Mouse (Mus musculus): ENCODE data around the gene Gm11563. TPM values are rescaled to one million over a fixed set of nuclear protein-coding genes. Genes with fewer than 3 reads are reported as not detected.

The Gm11563 gene
- polyA plus RNA-seq (2017; shearing (Covaris generic)) = not detected

DNA sequence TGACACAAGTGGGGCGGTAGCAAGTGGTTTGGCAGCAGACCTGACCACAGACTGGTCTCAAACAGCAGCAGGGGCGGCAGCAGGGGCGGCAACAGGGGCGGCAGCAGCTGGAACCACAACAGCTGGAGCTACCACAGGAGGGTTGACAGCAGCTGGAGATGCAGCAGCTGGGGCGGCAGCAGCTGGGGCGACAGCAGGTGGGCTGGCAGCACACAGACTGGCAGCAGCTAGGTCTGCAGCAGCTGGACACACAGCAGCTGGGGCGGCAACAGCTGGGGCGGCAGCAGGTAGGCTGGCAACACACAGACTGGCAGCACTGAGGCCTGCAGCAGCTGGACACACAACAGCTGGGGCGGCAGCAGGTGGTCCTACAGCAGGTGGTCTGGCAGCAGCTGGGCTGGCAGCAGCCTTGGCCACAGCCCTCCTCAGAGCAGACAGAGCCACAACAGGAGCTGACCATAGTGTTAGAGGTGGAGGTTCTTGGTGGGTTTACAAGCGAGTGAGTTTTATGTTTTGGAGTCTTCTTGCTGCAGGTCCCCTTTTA is at the start of gene Gm11563:
Gene Gm11563, minus strand, starts transcription at position 494 of the 544 bp plus-strand sequence.

GRCm38 (mm10) chr11:99690463-99690862 is 31.7 kb upstream of the Gm11563 start, which contains the start of gene Gm14190:
Gene Gm14190 (minus strand): TSS chr11:99690740.

DNA sequence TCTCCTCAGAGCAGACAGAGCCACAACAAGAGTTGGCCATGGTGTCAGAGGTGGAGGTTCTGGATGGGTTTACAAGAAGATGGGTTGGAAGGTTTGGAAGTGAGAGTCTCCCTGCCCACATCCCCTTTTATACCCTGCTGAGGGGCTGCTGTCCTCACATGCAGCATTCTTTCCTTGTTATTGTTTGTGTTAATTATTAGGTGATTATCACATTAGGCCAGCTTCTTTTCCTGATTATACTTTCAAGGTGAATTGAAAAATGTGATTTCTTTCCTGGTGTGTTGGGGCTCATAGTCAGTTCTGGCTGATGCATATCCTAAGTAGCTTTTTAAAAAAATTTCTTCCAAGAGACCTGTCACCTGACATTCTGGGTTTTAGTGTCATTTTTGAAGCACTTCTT is 7.1 kb upstream of the Gm11563 start, which contains the start of gene Krtap4-6:
Gene Krtap4-6, minus strand, starts transcription at position 101 of the 400 bp plus-strand sequence.

DNA sequence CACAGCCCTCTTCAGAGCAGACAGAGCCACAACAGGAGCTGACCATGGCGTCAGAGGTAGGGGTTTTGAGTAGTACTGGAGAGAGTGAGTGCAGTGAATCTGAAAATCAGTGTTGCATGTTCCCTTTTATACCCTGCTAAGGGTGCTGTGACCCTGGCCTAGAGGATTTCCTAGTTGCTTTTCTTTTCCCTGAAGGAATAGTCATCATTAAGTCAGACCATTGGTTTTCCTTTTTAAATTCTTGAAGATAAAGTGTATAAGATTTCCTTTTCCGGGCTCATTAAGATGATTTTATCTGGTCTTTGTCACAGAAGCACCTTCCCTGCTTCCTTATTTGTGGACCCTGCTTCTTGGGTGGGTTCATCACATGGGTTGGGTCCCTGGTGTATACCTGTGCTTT is 8.6 kb downstream of the Gm11563 start, which contains the start of gene Gm11555:
Gene Gm11555, minus strand, starts transcription at position 101 of the 400 bp plus-strand sequence.

GRCm38 (mm10) chr11:99643635-99644139 is 15.1 kb downstream of the Gm11563 start, which contains the start of gene Krtap4-7:
Gene Krtap4-7 (minus strand): TSS chr11:99644089.

DNA sequence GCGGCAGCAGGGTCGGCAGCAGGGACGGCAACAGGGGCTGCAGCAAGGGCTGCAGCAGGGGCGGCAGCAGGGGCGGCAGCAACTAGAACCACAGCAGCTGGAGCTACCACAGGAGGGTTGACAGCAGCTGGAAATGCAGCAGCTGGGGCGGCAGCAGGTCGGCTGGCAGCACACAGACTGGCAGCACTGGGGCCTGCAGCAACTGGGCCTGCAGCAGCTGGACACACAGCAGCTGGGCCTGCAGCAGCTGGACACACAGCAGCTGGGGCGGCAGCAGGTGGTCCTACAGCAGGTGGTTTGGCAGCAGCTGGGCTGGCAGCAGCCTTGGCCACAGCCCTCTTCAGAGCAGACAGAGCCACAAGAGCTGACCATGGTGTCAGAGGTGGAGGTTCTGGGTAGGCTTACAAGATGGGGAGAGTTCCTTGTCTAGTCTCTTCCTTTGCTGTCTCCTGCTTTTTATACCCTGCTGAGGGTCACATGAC is 24.1 kb downstream of the Gm11563 start, which contains the start of gene Krtap4-2:
Gene Krtap4-2, minus strand, starts transcription at position 432 of the 482 bp plus-strand sequence.

DNA sequence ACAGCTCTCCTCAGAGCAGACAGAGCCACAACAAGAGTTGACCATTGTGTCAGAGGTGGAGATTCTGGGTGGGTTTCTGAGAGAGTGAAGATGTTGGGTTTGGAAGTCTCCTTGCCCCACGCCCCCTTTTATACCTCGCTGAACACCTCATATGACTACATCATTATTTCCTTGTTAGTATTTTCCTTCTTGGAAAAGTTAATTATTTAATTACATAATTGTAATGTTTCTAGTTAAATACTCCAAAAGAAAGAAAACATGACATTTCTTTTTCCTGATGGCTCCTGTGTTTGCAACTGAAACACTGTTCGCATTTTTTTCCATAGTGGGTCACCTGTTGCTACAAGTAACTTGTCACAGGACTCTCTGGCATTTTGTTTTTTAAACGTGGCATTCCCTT is 30.6 kb downstream of the Gm11563 start, which contains the start of gene Krtap4-1:
Gene Krtap4-1, minus strand, starts transcription at position 101 of the 400 bp plus-strand sequence.

GRCm38 (mm10) chr11:99620335-99620734 is 38.4 kb downstream of the Gm11563 start, which contains the start of gene Gm11562:
Gene Gm11562 (minus strand): TSS chr11:99620435.

GRCm38 (mm10) chr11:99614796-99615363 is 43.9 kb downstream of the Gm11563 start, which contains the start of gene Krtap2-4:
Gene Krtap2-4 (minus strand): TSS chr11:99614846.

GRCm38 (mm10) chr11:99610089-99610488 is 48.7 kb downstream of the Gm11563 start, which contains the start of gene Gm11937:
Gene Gm11937 (minus strand): TSS chr11:99610189.

Other genes starting within 250 kb of the Gm11563 start
- gene Krt12, start 236.7 kb downstream of the Gm11563 start, polyA plus RNA-seq (2017; shearing (Covaris generic)) = 0.26 TPM
- not detected for gene Krt20, start 220.8 kb downstream of the Gm11563 start, polyA plus RNA-seq (2017; shearing (Covaris generic))
- not detected for gene Krt23, start 165.8 kb downstream of the Gm11563 start, polyA plus RNA-seq (2017; shearing (Covaris generic))
- gene Krt39, start 137.6 kb downstream of the Gm11563 start, polyA plus RNA-seq (2017; shearing (Covaris generic)) = not detected
- gene Krt40, start 115.8 kb downstream of the Gm11563 start, polyA plus RNA-seq (2017; shearing (Covaris generic)) = not detected
- gene Krtap3-3, start 108.1 kb downstream of the Gm11563 start, polyA plus RNA-seq (2017; shearing (Covaris generic)) = not detected
- gene Krtap3-2, start 102.1 kb downstream of the Gm11563 start, polyA plus RNA-seq (2017; shearing (Covaris generic)) = not detected
- gene Gm11939, start 99.5 kb downstream of the Gm11563 start, polyA plus RNA-seq (2017; shearing (Covaris generic)) = not detected
- not detected for gene Krtap3-1, start 92.3 kb downstream of the Gm11563 start, polyA plus RNA-seq (2017; shearing (Covaris generic))
- not detected for gene Krtap1-5, start 77.9 kb downstream of the Gm11563 start, polyA plus RNA-seq (2017; shearing (Covaris generic))
- not detected for gene Krtap1-4, start 75.3 kb downstream of the Gm11563 start, polyA plus RNA-seq (2017; shearing (Covaris generic))
- gene Krtap1-3, start 67.6 kb downstream of the Gm11563 start, polyA plus RNA-seq (2017; shearing (Covaris generic)) = not detected
- gene Krtap9-3, start 60.9 kb downstream of the Gm11563 start, polyA plus RNA-seq (2017; shearing (Covaris generic)) = not detected
- not detected for gene Gm11938, start 55.7 kb downstream of the Gm11563 start, polyA plus RNA-seq (2017; shearing (Covaris generic))
- gene Gm11937, start 48.8 kb downstream of the Gm11563 start, polyA plus RNA-seq (2017; shearing (Covaris generic)) = not detected
- gene Krtap2-4, start 44.1 kb downstream of the Gm11563 start, polyA plus RNA-seq (2017; shearing (Covaris generic)) = not detected
- gene Gm11562, start 38.5 kb downstream of the Gm11563 start, polyA plus RNA-seq (2017; shearing (Covaris generic)) = not detected
- not detected for gene Krtap4-1, start 30.7 kb downstream of the Gm11563 start, polyA plus RNA-seq (2017; shearing (Covaris generic))
- gene Krtap4-2, start 23.9 kb downstream of the Gm11563 start, polyA plus RNA-seq (2017; shearing (Covaris generic)) = not detected
- not detected for gene Krtap4-7, start 14.9 kb downstream of the Gm11563 start, polyA plus RNA-seq (2017; shearing (Covaris generic))
- not detected for gene Gm11555, start 8.7 kb downstream of the Gm11563 start, polyA plus RNA-seq (2017; shearing (Covaris generic))
- not detected for gene Krtap4-6, start 7.0 kb upstream of the Gm11563 start, polyA plus RNA-seq (2017; shearing (Covaris generic))
- gene Gm14190, start 31.8 kb upstream of the Gm11563 start, polyA plus RNA-seq (2017; shearing (Covaris generic)) = not detected
- gene Gm14180, start 75.3 kb upstream of the Gm11563 start, polyA plus RNA-seq (2017; shearing (Covaris generic)) = not detected
- gene Gm11595, start 114.0 kb upstream of the Gm11563 start, polyA plus RNA-seq (2017; shearing (Covaris generic)) = not detected
- not detected for gene Krtap4-8, start 121.7 kb upstream of the Gm11563 start, polyA plus RNA-seq (2017; shearing (Covaris generic))
- not detected for gene Krtap4-9, start 126.2 kb upstream of the Gm11563 start, polyA plus RNA-seq (2017; shearing (Covaris generic))
- not detected for gene Gm11596, start 134.5 kb upstream of the Gm11563 start, polyA plus RNA-seq (2017; shearing (Covaris generic))
- not detected for gene Gm11569, start 140.0 kb upstream of the Gm11563 start, polyA plus RNA-seq (2017; shearing (Covaris generic))
- gene Gm11554, start 145.5 kb upstream of the Gm11563 start, polyA plus RNA-seq (2017; shearing (Covaris generic)) = not detected
- not detected for gene Krtap4-13, start 150.9 kb upstream of the Gm11563 start, polyA plus RNA-seq (2017; shearing (Covaris generic))
- not detected for gene Gm11564, start 156.7 kb upstream of the Gm11563 start, polyA plus RNA-seq (2017; shearing (Covaris generic))
- gene 2300003K06Rik, start 179.1 kb upstream of the Gm11563 start, polyA plus RNA-seq (2017; shearing (Covaris generic)) = not detected
- gene Krtap4-16, start 192.6 kb upstream of the Gm11563 start, polyA plus RNA-seq (2017; shearing (Covaris generic)) = not detected
- not detected for gene Gm11568, start 199.0 kb upstream of the Gm11563 start, polyA plus RNA-seq (2017; shearing (Covaris generic))
- not detected for gene Gm11559, start 205.5 kb upstream of the Gm11563 start, polyA plus RNA-seq (2017; shearing (Covaris generic))
- not detected for gene Krtap9-1, start 214.4 kb upstream of the Gm11563 start, polyA plus RNA-seq (2017; shearing (Covaris generic))
- gene Gm11567, start 220.2 kb upstream of the Gm11563 start, polyA plus RNA-seq (2017; shearing (Covaris generic)) = not detected
- gene Krtap31-1, start 249.0 kb upstream of the Gm11563 start, polyA plus RNA-seq (2017; shearing (Covaris generic)) = not detected